Mouse (Mus musculus) lung, adult 2 months (tissue): ENCODE data around the gene Gm10563.

ENCODE experiments used
- CTCF ChIP-seq: fragments of 200-500 bp; IDR thresholded peaks from 2 replicates; pipeline ENCODE4 v1.5.1; 2011; ENCODE audit warnings: mild to moderate bottlenecking, low read length, control low read depth; ENCODE audit not compliant: insufficient read depth
- POLR2A ChIP-seq: fragments of 200-500 bp; IDR thresholded peaks from 2 replicates; pipeline ENCODE4 v1.6.1; 2011; ENCODE audit warnings: low read depth, mild to moderate bottlenecking, control low read depth, low read length, borderline replicate concordance; ENCODE audit errors: extremely low read depth

GRCm38 (mm10) chr4:155645721-155646120 is 513 bp upstream of the Gm10563 start:
- no peak for TF ChIP-seq POLR2A
- TF ChIP-seq CTCF: no peak
